Mouse (Mus musculus): ENCODE results near the gene Rtcb. TPM values are rescaled to one million over a fixed set of nuclear protein-coding genes. Genes with fewer than 3 reads are reported as not detected.

Gene Rtcb
- polyA plus RNA-seq, 1 experiment from 2014 or later: 146 TPM

DNA sequence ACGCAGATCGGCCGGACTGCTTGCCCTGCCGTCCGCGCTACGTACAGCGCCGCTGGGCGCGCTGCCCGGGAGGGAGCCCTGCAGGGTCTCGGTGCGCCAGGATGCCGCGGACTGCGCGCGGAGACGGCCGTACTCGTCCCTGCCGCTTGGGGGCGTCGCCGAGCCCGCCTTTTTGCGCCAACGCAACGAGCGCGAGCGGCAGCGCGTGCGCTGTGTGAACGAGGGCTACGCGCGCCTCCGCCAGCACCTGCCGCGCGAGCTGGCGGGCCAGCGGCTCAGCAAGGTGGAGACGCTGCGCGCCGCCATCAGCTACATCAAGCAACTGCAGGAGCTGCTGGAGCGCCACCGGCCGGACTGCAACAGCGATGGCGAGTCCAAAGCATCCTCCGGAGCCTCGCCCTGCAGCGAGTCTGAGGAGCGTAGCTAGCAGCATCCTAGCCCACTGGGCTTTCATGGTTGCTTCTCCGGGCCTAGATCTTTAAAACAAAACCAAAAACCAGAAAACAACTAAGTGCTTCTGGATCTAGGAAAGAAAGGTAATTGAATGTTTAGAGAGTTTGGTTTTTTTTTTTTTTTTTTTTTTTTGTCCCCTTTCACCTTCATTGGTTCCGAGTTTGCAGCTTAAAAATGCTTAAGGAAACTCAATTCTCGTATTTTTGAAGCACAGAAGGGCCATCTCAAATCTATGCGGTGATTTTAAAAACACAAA lies 29.0 kb downstream of the Rtcb start:
- no peaks in the 10 kb centered on the region for H3K36me3 ChIP-seq (ENCODE audit: insufficient read depth, low read length)
- peak; percentile 80 for ATAC-seq (replicated peaks; ENCODE audit: low FRiP score, low read depth)
- peak overlapping the region; percentile 49; the same call in 1 of the 2 replicates for H3K9ac ChIP-seq (ENCODE audit: low read depth, low read length)
- H3K4me2 ChIP-seq (ENCODE audit: low read length): peak overlapping the region; percentile 96
- H3K4me1 ChIP-seq (replicated peaks; ENCODE audit: insufficient read depth, low read length): no peaks in the 10 kb centered on the region; the same call in 1 of the 2 replicates
- H3K27ac ChIP-seq: peak overlapping the region; percentile 47
- peak overlapping the region; percentile 53 for H3K4me3 ChIP-seq (replicated peaks; ENCODE audit: low read depth, low read length)
- no peaks in the 10 kb centered on the region for H3K27me3 ChIP-seq (ENCODE audit: insufficient read depth, low read length)
- WGBS: under 1% methylated on average over 63 of the region's 63 CpGs
- peak; percentile 57 for TF ChIP-seq CTCF (IDR thresholded peaks at IDR 0.05; ENCODE audit: low read depth)
- DNase-seq (ENCODE audit: low spot score): peak; percentile 67
- no peaks in the 10 kb centered on the region for H3K9me3 ChIP-seq (replicated peaks; ENCODE audit: low read length)

DNA sequence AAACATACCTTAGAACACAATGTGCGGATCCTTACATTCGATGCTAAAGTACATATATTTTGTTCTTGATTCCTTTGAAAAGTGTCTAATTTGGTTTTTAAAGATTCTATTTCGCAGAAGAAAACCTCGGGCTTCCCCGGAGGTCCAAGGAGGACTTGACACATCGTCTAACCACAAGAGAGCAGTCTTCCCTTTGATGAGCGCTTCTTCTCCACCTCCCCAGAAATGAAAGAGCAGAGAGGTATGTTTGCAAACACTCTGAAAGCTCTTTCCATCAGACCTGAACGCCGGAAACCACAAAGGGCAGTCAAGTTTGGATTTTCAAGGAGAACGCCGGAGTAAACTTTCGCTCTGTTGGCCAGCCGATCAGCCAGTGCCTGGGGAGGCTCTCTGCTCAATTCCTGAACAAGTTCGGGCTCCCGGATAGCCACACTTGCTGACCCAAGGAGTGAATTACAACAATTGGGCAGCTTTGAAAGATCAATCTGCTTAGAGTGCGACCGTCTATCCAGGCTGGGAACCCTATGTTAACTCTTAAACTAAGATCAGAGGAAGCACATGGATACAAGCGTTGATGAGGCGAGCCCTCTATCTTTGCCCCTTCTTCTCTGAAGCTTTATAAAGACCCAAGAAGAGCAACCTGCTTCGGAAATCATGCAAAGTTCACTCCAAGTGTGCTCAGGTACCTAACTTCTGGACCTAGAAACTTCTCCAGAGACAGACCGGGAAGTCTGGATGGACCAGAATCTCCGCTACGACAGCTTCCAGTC lies 29.8 kb downstream of the Rtcb start, which contains the start of gene Ascl4:
TSS of gene Ascl4 (plus strand) at position 6 of the 770 bp plus-strand sequence.
- H3K4me2 ChIP-seq (ENCODE audit: low read length): peak within 1 kb of the TSS; percentile 96
- peak; percentile 37 for DNase-seq (ENCODE audit: low spot score)
- ATAC-seq (replicated peaks; ENCODE audit: low FRiP score, low read depth): peak; percentile 29; the same call in 1 of the 2 replicates
- TF ChIP-seq CTCF (IDR thresholded peaks at IDR 0.05; ENCODE audit: low read depth): peak; percentile 8; the same call in 1 of the 2 replicates
- H3K27me3 ChIP-seq (ENCODE audit: insufficient read depth, low read length): no peaks in the 10 kb centered on the region
- H3K27ac ChIP-seq: peak within 1 kb of the TSS; percentile 47
- H3K4me1 ChIP-seq (replicated peaks; ENCODE audit: insufficient read depth, low read length): no peaks in the 10 kb centered on the region; the same call in 1 of the 2 replicates
- H3K4me3 ChIP-seq (replicated peaks; ENCODE audit: low read depth, low read length): peak within 1 kb of the TSS; percentile 53
- WGBS: 1% methylated on average over 23 of the region's 23 CpGs
- peak within 1 kb of the TSS; percentile 49; the same call in 1 of the 2 replicates for H3K9ac ChIP-seq (ENCODE audit: low read depth, low read length)
- H3K9me3 ChIP-seq (replicated peaks; ENCODE audit: low read length): no peaks in the 10 kb centered on the region
- H3K36me3 ChIP-seq (ENCODE audit: insufficient read depth, low read length): no peaks in the 10 kb centered on the region

DNA sequence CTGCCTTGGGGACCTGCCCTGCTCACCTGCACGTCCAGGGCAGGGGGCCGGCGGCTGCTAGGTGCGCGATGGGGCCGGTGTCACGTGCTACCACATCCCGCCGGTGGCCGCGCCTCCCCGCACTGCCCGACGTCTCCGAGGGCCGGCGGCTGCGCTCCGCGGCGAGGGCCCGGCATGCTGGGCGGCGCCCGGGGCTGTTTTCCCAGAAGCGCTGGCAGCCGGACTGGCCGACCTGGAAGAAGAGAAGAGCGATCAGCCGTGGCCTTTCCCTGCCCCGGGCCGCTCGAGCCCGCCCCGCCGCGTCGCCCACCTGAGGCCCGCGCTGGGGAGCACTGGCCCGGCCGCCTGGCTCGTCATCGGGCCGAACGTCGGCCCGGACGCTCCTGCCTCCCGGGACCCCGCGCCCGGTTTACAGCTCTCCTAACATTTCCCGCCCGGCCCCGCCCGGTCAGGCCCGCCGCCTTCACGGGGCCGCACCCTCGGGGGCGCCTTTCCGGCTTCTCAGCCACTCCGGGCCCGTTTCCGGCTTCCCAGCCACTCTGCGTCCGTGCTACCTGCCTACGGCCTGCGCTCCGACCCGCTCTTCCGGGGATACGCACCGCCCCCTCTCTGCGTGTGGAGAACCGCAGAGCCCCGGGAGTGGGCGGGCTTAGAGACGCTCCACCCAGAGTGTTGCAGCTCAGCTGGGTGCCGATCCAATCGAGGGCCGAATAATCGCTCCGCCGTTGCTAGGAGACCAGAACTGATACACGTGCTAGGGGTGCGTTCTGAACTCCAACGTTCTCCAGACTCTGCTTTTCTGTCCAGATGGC lies 40.9 kb downstream of the Rtcb start, which contains the start of gene Prdm4:
TSS of gene Prdm4 (minus strand) at position 645 of the 812 bp plus-strand sequence.
- Histone ChIP-seq H3K4me1 (replicated peaks; ENCODE audit: insufficient read depth, low read length) (0 out of 2 replicates have a peak, but pooled peaks cover 6% of the 10 kb centered on the region), H3K27ac (peak within 1 kb of the TSS; percentile 84), H3K9ac (ENCODE audit: low read depth, low read length) (peak within 1 kb of the TSS; percentile 92), H3K9me3 (replicated peaks; ENCODE audit: low read length) (no peaks in the 10 kb centered on the region), H3K4me2 (ENCODE audit: low read length) (peak within 1 kb of the TSS; percentile 91), H3K4me3 (replicated peaks; ENCODE audit: low read depth, low read length) (peak within 1 kb of the TSS; percentile 88), H3K36me3 (ENCODE audit: insufficient read depth, low read length) (peaks cover 17% of the 10 kb centered on the region), H3K27me3 (ENCODE audit: insufficient read depth, low read length) (no peaks in the 10 kb centered on the region)
- ATAC-seq (replicated peaks; ENCODE audit: low FRiP score, low read depth) (peak; percentile 99), DNase-seq (ENCODE audit: low spot score) (peak; percentile 99)
- under 1% methylated on average over 86 of the region's 90 CpGs for WGBS
- peak; percentile 66 for TF ChIP-seq CTCF (IDR thresholded peaks at IDR 0.05; ENCODE audit: low read depth)

Other genes with a start within 250 kb of the Rtcb start
- 55.6 and 59.4 TPM in 2 replicates for gene Pwp1, start 128.3 kb downstream of the Rtcb start, polyA plus RNA-seq (2015; fragmentation: Nextera tagmentation; extraction: Ambion mirVana)
- 10.9 and 11.4 TPM in 2 replicates for gene Prdm4, start 40.7 kb downstream of the Rtcb start, polyA plus RNA-seq (2015; fragmentation: Nextera tagmentation; extraction: Ambion mirVana)
- gene Ascl4, start 30.1 kb downstream of the Rtcb start, polyA plus RNA-seq (2015; fragmentation: Nextera tagmentation; extraction: Ambion mirVana): 1.6 and 1.7 TPM in 2 replicates
- 0.25 and 0.38 TPM in 2 replicates for gene Bpifc, start 54.1 kb upstream of the Rtcb start, polyA plus RNA-seq (2015; fragmentation: Nextera tagmentation; extraction: Ambion mirVana)
- 41.0 and 42.9 TPM in 2 replicates for gene Fbxo7, start 64.1 kb upstream of the Rtcb start, polyA plus RNA-seq (2015; fragmentation: Nextera tagmentation; extraction: Ambion mirVana)